Comparison of ENCODE assay signal across 8 mouse cellular contexts in genomic region chr7:73616971-73617906, GRCm38 (mm10).
DNase-seq lines count a peak whose midpoint lies in the region; ATAC-seq and TF ChIP-seq lines count a peak whose summit lies in the region.

No protein-coding gene starts in this region.

- TF ChIP-seq CTCF in C2C12 (IDR thresholded peaks at IDR 0.05; ENCODE audit: control insufficient read depth, insufficient read depth, insufficient read length) = no peak

- H3K79me3 ChIP-seq in C2C12 (ENCODE audit: low read depth) = no peaks in the 10 kb centered on the region

- peaks cover 33% of the 10 kb centered on the region for H3K4me1 ChIP-seq in embryonic facial prominence, embryonic 12.5 days
- H3K4me1 ChIP-seq in heart, embryonic 13.5 days = peaks cover 37% of the 10 kb centered on the region
- peaks cover 36% of the 10 kb centered on the region for H3K4me1 ChIP-seq in kidney, embryonic 15.5 days
- H3K4me1 ChIP-seq in liver, embryonic 12.5 days = peaks cover 37% of the 10 kb centered on the region

- H3K27ac ChIP-seq in embryonic facial prominence, embryonic 12.5 days = peak overlapping the region; percentile 99
- H3K27ac ChIP-seq in heart, embryonic 13.5 days (replicated peaks) = peak overlapping the region; percentile 100
- peak overlapping the region; percentile 98 for H3K27ac ChIP-seq in kidney, embryonic 15.5 days
- H3K27ac ChIP-seq in liver, embryonic 12.5 days = peak overlapping the region; percentile 98

- DNase-seq in ZHBTc4 (ENCODE audit: low read depth, low spot score) = peak; percentile 89
- DNase-seq in thymus, postnatal 4 days = peak; percentile 69

- H3K79me2 ChIP-seq in C2C12 (ENCODE audit: control insufficient read depth, insufficient read depth) = no peaks in the 10 kb centered on the region

- H3ac ChIP-seq in C2C12 (ENCODE audit: control insufficient read depth, insufficient read length, low read depth) = peak overlapping the region; percentile 88

- WGBS in embryonic facial prominence, embryonic 12.5 days = 3% methylated on average over 21 of the region's 21 CpGs
- WGBS in heart, embryonic 13.5 days = 6% methylated on average over 21 of the region's 21 CpGs
- WGBS in kidney, embryonic 15.5 days = 4% methylated on average over 21 of the region's 21 CpGs
- WGBS in liver, embryonic 12.5 days (ENCODE audit: insufficient replicate concordance) = 20% methylated on average over 21 of the region's 21 CpGs

- H3K9me3 ChIP-seq in embryonic facial prominence, embryonic 12.5 days = no peaks in the 10 kb centered on the region
- H3K9me3 ChIP-seq in heart, embryonic 13.5 days = no peaks in the 10 kb centered on the region
- H3K9me3 ChIP-seq in kidney, embryonic 15.5 days (replicated peaks) = no peaks in the 10 kb centered on the region
- H3K9me3 ChIP-seq in liver, embryonic 12.5 days (replicated peaks) = no peaks in the 10 kb centered on the region

- ATAC-seq in embryonic facial prominence, embryonic 12.5 days (ENCODE audit: insufficient number of reproducible peaks, insufficient read depth, low FRiP score, low TSS enrichment) = no peak
- ATAC-seq in heart, embryonic 13.5 days (ENCODE audit: extremely low read depth, insufficient number of reproducible peaks, low FRiP score, low TSS enrichment) = no peak
- no peak for ATAC-seq in kidney, embryonic 15.5 days (replicated peaks; ENCODE audit: low FRiP score)
- ATAC-seq in liver, embryonic 12.5 days = no peak
- peak; percentile 29 for ATAC-seq in monocyte, adult 5-6 weeks (replicated peaks; ENCODE audit: insufficient number of reproducible peaks, low FRiP score, low TSS enrichment, poor library complexity, severe bottlenecking)

- H3K9ac ChIP-seq in embryonic facial prominence, embryonic 12.5 days = peak overlapping the region; percentile 88
- peak overlapping the region; percentile 89 for H3K9ac ChIP-seq in heart, embryonic 13.5 days
- H3K9ac ChIP-seq in kidney, embryonic 15.5 days = peak overlapping the region; percentile 76
- peak overlapping the region; percentile 93 for H3K9ac ChIP-seq in liver, embryonic 12.5 days

- peak overlapping the region; percentile 79 for H3K4me2 ChIP-seq in embryonic facial prominence, embryonic 12.5 days (replicated peaks)
- H3K4me2 ChIP-seq in heart, embryonic 13.5 days = peak overlapping the region; percentile 83
- peak overlapping the region; percentile 76 for H3K4me2 ChIP-seq in kidney, embryonic 15.5 days
- H3K4me2 ChIP-seq in liver, embryonic 12.5 days = peak overlapping the region; percentile 80

- no peaks in the 10 kb centered on the region for H3K27me3 ChIP-seq in C2C12 (ENCODE audit: control insufficient read depth, insufficient read depth, insufficient read length)
- H3K27me3 ChIP-seq in embryonic facial prominence, embryonic 12.5 days = no peaks in the 10 kb centered on the region
- no peaks in the 10 kb centered on the region for H3K27me3 ChIP-seq in heart, embryonic 13.5 days (replicated peaks)
- H3K27me3 ChIP-seq in kidney, embryonic 15.5 days = no peaks in the 10 kb centered on the region
- H3K27me3 ChIP-seq in liver, embryonic 12.5 days (replicated peaks) = no peaks in the 10 kb centered on the region

- no peaks in the 10 kb centered on the region for H3K36me3 ChIP-seq in C2C12 (ENCODE audit: control insufficient read depth, insufficient read depth)
- H3K36me3 ChIP-seq in embryonic facial prominence, embryonic 12.5 days = no peaks in the 10 kb centered on the region
- H3K36me3 ChIP-seq in heart, embryonic 13.5 days = no peaks in the 10 kb centered on the region
- H3K36me3 ChIP-seq in kidney, embryonic 15.5 days = no peaks in the 10 kb centered on the region
- H3K36me3 ChIP-seq in liver, embryonic 12.5 days = no peaks in the 10 kb centered on the region

- H3K4me3 ChIP-seq in C2C12 (ENCODE audit: insufficient read depth, poor library complexity, severe bottlenecking) = peak overlapping the region; percentile 41
- H3K4me3 ChIP-seq in embryonic facial prominence, embryonic 12.5 days = peak overlapping the region; percentile 63
- H3K4me3 ChIP-seq in heart, embryonic 13.5 days = peak overlapping the region; percentile 77
- H3K4me3 ChIP-seq in kidney, embryonic 15.5 days (replicated peaks) = peak overlapping the region; percentile 68
- peak overlapping the region; percentile 79 for H3K4me3 ChIP-seq in liver, embryonic 12.5 days

TF ChIP-seq in C2C12, 6 proteins besides CTCF, POLR2A, EP300 and RAD21:
- no peak for TF ChIP-seq MYOG (IDR thresholded peaks at IDR 0.05; ENCODE audit: control insufficient read depth, extremely low read depth, insufficient read length)
- TF ChIP-seq FOSL1 (IDR thresholded peaks at IDR 0.05; ENCODE audit: insufficient read depth, low read length, poor library complexity, severe bottlenecking) = no peak
- no peak for TF ChIP-seq CEBPB (IDR thresholded peaks at IDR 0.05; ENCODE audit: low read depth)
